Mouse (Mus musculus) bone marrow, adult 2 months (tissue): ENCODE data around the gene Erp44.

Experiments
- CTCF ChIP-seq: fragments of 200-500 bp; IDR thresholded peaks from 2 replicates; pipeline ENCODE4 v1.5.1; 2011; ENCODE audit warnings: low read length, control low read depth; ENCODE audit not compliant: control insufficient read depth, insufficient read depth
- POLR2A ChIP-seq: fragments of 200-500 bp; IDR thresholded peaks from 2 replicates; pipeline ENCODE4 v1.6.1; 2011; ENCODE audit warnings: low read depth, mild to moderate bottlenecking, control low read depth, low read length, borderline replicate concordance; ENCODE audit not compliant: control insufficient read depth

DNA sequence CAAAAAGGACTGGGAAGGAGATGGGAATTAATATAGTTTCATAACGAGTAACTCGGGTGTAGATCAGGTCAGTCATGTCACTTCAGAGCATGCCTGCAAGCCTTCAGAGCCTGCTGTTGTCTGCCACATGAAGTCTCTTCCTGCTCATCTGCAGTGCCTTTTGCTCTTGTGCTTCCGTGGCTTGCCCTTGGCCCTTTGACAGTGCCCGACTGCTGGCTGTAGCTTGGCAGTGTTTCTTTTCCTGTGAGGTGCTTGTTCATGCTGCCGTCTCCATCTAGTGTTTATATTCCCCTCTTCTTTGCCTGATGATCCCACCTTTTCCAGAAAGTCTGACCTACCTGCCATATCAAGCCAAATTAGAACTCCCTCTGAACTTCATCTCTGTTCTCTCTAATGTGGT is 115.5 kb downstream of the Erp44 start:
- TF ChIP-seq POLR2A (no peak), CTCF (no peak)
